In the genomic region with DNA sequence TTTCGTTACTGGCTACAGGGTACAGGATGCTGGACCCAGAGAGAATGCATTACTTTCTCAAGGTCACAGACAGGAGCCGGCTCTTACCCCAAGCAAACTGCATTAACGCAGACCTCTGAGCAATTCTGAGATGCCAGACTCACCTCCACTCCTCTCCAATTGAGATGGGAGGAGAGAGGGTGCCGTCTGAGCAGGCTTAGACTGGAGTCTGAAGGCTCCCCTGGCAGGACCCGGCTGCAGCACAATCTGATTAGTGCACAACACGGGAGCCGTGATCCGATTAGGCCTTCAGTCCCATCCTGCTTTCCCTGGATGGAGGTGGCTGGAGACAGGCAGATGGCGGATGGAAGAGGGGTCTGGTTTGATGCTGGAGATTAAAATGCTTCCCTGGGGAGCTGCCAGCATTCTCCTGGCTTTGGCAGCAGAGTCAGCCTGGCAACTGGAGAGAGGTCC, we compare ENCODE assay signal across 9 mouse cellular contexts. TPM values are rescaled to one million over a fixed set of nuclear protein-coding genes. Genes with fewer than 3 reads are reported as not detected.
DNase-seq lines count a peak whose midpoint lies in the region; ATAC-seq and TF ChIP-seq lines count a peak whose summit lies in the region.
"Had no signal": no experiment of that assay in that cellular context is flagged by ENCODE, and none has a peak within 500 bp of the region (broad histone marks: within the 10 kb centered on the region; RNA-seq: fewer than 3 reads in every experiment).

No protein-coding gene starts in this region.

- H3K4me3 ChIP-seq in gastrocnemius, adult 2 months: no peak overlapping the region
- H3K4me3 ChIP-seq in forebrain, embryonic 11.5 days (ENCODE audit: low read depth, low read length): no peak overlapping the region
- no peak overlapping the region for H3K4me3 ChIP-seq in midbrain, embryonic 14.5 days (replicated peaks; ENCODE audit: low read depth, low read length)
- H3K4me3 ChIP-seq: liver, embryonic 13.5 days had no signal

- H3K4me1 ChIP-seq in forebrain, embryonic 11.5 days (replicated peaks; ENCODE audit: control insufficient read depth, insufficient read depth, low read length): peaks cover 6% of the 10 kb centered on the region
- peaks cover 11% of the 10 kb centered on the region for H3K4me1 ChIP-seq in midbrain, embryonic 14.5 days (ENCODE audit: control insufficient read depth, insufficient read depth, low read length)

- H3K27ac ChIP-seq in gastrocnemius, adult 2 months: peak overlapping the region; percentile 35; the same call in 1 of the 2 replicates
- H3K27ac ChIP-seq in forebrain, embryonic 11.5 days (ENCODE audit: low read depth, low read length): peak overlapping the region; percentile 31; the same call in 1 of the 2 replicates
- H3K27ac ChIP-seq in midbrain, embryonic 14.5 days (replicated peaks; ENCODE audit: low read depth, low read length): peak overlapping the region; percentile 77
- H3K27ac ChIP-seq: liver, embryonic 13.5 days had no signal

- H3K36me3 ChIP-seq in forebrain, embryonic 11.5 days (ENCODE audit: control insufficient read depth, insufficient read depth, low read length): no peaks in the 10 kb centered on the region
- no peaks in the 10 kb centered on the region for H3K36me3 ChIP-seq in midbrain, embryonic 14.5 days (ENCODE audit: control insufficient read depth, insufficient read depth, low read length)
- H3K36me3 ChIP-seq: liver, embryonic 13.5 days had no signal

- H3K9ac ChIP-seq in forebrain, embryonic 11.5 days (ENCODE audit: low read length): no peak overlapping the region
- peak overlapping the region; percentile 21 for H3K9ac ChIP-seq in midbrain, embryonic 14.5 days (replicated peaks; ENCODE audit: low read length)
- H3K9ac ChIP-seq: liver, embryonic 13.5 days had no signal

- no peak for DNase-seq in gastrocnemius, adult 2 months
- DNase-seq in gastrocnemius, postnatal 36 days: no peak
- DNase-seq in adrenal gland, postnatal 14 days: peak; percentile 73
- peak; percentile 56 for DNase-seq in forebrain, embryonic 11.5 days (ENCODE audit: low spot score)
- peak; percentile 46 for DNase-seq in kidney, postnatal 10 days
- DNase-seq in midbrain, embryonic 14.5 days: peak; percentile 73
- no peak for DNase-seq in spleen, postnatal 36 days (ENCODE audit: low spot score in 2 of 2)
- DNase-seq: liver, embryonic 13.5 days had no signal

- no peak for TF ChIP-seq CTCF in gastrocnemius, adult 2 months (IDR thresholded peaks at IDR 0.05)

- 0 out of 2 replicates have a peak, but pooled peaks have one; percentile 42 for ATAC-seq in forebrain, embryonic 11.5 days (replicated peaks; ENCODE audit: low FRiP score)
- peak; percentile 76; the same call in 1 of the 2 replicates for ATAC-seq in midbrain, embryonic 14.5 days (ENCODE audit: low FRiP score, low TSS enrichment)
- no peak for ATAC-seq in megakaryocyte-erythroid progenitor cell, adult 5-6 weeks (replicated peaks; ENCODE audit: low FRiP score, low TSS enrichment, poor library complexity, severe bottlenecking)

- intact Hi-C loops in gastrocnemius, adult 2 months (cut with DNase I): no loop called here
- intact Hi-C loops in gastrocnemius, postnatal 36 days (cut with DNase I): no loop called here

- WGBS in forebrain, embryonic 11.5 days: 25% methylated on average over 9 of the region's 9 CpGs
- WGBS in midbrain, embryonic 14.5 days: 7% methylated on average over 9 of the region's 9 CpGs

- no peaks in the 10 kb centered on the region for H3K9me3 ChIP-seq in forebrain, embryonic 11.5 days (ENCODE audit: control insufficient read depth, low read length)
- no peaks in the 10 kb centered on the region for H3K9me3 ChIP-seq in midbrain, embryonic 14.5 days (ENCODE audit: control insufficient read depth, low read length)
- H3K9me3 ChIP-seq: liver, embryonic 13.5 days had no signal

- H3K4me2 ChIP-seq in forebrain, embryonic 11.5 days (ENCODE audit: low read depth, low read length, severe bottlenecking): no peak overlapping the region
- H3K4me2 ChIP-seq in midbrain, embryonic 14.5 days (ENCODE audit: low read length): 0 out of 2 replicates have a peak overlapping the region, but pooled peaks have one; percentile 3
- H3K4me2 ChIP-seq: liver, embryonic 13.5 days had no signal

- no peaks in the 10 kb centered on the region for H3K27me3 ChIP-seq in forebrain, embryonic 11.5 days (ENCODE audit: control insufficient read depth, insufficient read depth, low read length)
- H3K27me3 ChIP-seq in midbrain, embryonic 14.5 days (ENCODE audit: control insufficient read depth, insufficient read depth, low read length): no peaks in the 10 kb centered on the region
- H3K27me3 ChIP-seq: liver, embryonic 13.5 days had no signal

RNA-seq across cellular contexts. Expression of a gene that starts 23.9 kb away (rescaled TPM):
- total RNA-seq in gastrocnemius, adult 2 months (2021): 1 to 10 TPM; 5.6 to 6.3 TPM
- total RNA-seq in gastrocnemius, postnatal 36 days (2021): 1 to 10 TPM; 5.9 to 7.7 TPM
- total RNA-seq in adrenal gland, postnatal 14 days (2021): 21.3 and 24.2 TPM in 2 replicates
- 34.5 and 34.8 TPM in 2 replicates for polyA plus RNA-seq in forebrain, embryonic 11.5 days (2014; fragmentation: Nextera tagmentation; extraction: Ambion mirVana)
- 33.5 and 37.5 TPM in 2 replicates for polyA plus RNA-seq in midbrain, embryonic 14.5 days (2014; fragmentation: Nextera tagmentation; extraction: Ambion mirVana)
- 67.9 and 77.4 TPM in 2 replicates for total RNA-seq in megakaryocyte-erythroid progenitor cell, adult 5-6 weeks (2014; fragmentation: Nextera tagmentation)
- total RNA-seq in megakaryocyte-erythroid progenitor cell, adult 5-6 weeks (2017): 27.3 and 29.6 TPM in 2 replicates

RNA-seq across cellular contexts. Expression of a gene that starts 46.4 kb away (rescaled TPM):
- 1 to 10 TPM; 1.9 to 2.0 TPM for total RNA-seq in gastrocnemius, adult 2 months (2021)
- 1 to 10 TPM; 2.6 to 2.7 TPM for total RNA-seq in gastrocnemius, postnatal 36 days (2021)
- 32.3 and 33.7 TPM in 2 replicates for total RNA-seq in adrenal gland, postnatal 14 days (2021)
- polyA plus RNA-seq in forebrain, embryonic 11.5 days (2014; fragmentation: Nextera tagmentation; extraction: Ambion mirVana): 35.4 and 38.9 TPM in 2 replicates
- 37.3 and 43.3 TPM in 2 replicates for polyA plus RNA-seq in midbrain, embryonic 14.5 days (2014; fragmentation: Nextera tagmentation; extraction: Ambion mirVana)
- 16.8 and 20.1 TPM in 2 replicates for total RNA-seq in megakaryocyte-erythroid progenitor cell, adult 5-6 weeks (2014; fragmentation: Nextera tagmentation)
- 11.1 and 15.5 TPM in 2 replicates for total RNA-seq in megakaryocyte-erythroid progenitor cell, adult 5-6 weeks (2017)

Comparison
In these comparisons a context has a peak if more than half of its experiments do, and no peak if none do; other contexts are left out.
1. DNase-seq: peak in adrenal gland, postnatal 14 days (single experiment), forebrain, embryonic 11.5 days (single experiment), kidney, postnatal 10 days (single experiment) and midbrain, embryonic 14.5 days (single experiment); none in gastrocnemius, adult 2 months (single experiment), gastrocnemius, postnatal 36 days (0 of 2) and spleen, postnatal 36 days (0 of 2).
2. Peak in every context shown above with its lines, with median percentiles within 50 percentile points of each other: H3K27ac ChIP-seq.